Mouse (Mus musculus): Measurements from ENCODE around the gene Tcap. TPM values are rescaled to one million over a fixed set of nuclear protein-coding genes. Genes with fewer than 3 reads are reported as not detected.

The Tcap gene
- 1,000 to 10,000 TPM; 2,256 to 3,626 TPM for total RNA-seq (2021)
- long read RNA-seq, experiment 1, transcript Tcap-201 (2 exons, 948 nt): major isoform, 7,562 of 8,083 reads
- long read RNA-seq, experiment 1, partial matches to known transcripts: 0 of 8,083 reads
- long read RNA-seq, experiment 1, other reads (novel, unspliced or antisense): 521 of 8,083 reads
- long read RNA-seq, experiment 2, transcript Tcap-201 (2 exons, 948 nt): major isoform, 12,546 of 13,189 reads
- long read RNA-seq, experiment 2, partial matches to known transcripts: 0 of 13,189 reads
- long read RNA-seq, experiment 2, other reads (novel, unspliced or antisense): 643 of 13,189 reads

DNA sequence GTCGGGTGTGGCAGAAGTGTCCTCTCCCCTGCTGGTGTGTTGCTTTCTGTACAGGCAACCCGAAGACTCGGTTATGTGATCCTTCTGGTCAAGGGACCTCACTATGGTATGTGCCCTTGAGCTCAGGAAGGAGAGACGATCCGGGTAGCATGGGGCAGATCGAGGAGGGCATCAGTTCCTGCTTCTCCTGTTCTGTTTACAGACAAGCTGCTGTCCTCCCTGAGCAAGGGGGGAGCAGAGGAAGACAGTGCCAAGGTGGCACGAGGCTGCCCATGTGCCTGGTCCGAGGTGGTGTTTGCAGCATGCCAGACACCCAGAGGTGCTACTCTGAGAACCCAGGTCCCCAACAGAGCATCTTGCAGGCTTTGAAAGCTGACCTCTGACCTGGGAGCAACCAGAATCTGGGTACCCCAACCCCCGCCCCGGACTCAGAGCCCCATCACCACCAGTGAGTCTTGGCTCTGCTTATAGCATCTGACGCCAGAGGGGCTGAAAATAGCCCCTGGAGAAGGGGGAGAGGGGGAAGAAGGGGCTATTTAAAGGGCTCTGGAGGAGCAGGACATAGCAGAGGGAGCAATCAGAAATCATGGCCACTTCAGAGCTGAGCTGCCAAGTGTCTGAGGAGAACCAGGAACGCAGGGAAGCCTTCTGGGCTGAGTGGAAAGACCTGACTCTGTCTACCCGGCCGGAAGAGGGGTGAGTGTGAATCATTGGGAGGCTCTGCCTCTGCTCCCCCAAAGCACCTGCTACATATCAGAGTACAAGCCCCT, at the start of gene Tcap:
TSS of gene Tcap (plus strand) at position 551 of the 770 bp plus-strand sequence.
- DNase-seq: peak; percentile 84

DNA sequence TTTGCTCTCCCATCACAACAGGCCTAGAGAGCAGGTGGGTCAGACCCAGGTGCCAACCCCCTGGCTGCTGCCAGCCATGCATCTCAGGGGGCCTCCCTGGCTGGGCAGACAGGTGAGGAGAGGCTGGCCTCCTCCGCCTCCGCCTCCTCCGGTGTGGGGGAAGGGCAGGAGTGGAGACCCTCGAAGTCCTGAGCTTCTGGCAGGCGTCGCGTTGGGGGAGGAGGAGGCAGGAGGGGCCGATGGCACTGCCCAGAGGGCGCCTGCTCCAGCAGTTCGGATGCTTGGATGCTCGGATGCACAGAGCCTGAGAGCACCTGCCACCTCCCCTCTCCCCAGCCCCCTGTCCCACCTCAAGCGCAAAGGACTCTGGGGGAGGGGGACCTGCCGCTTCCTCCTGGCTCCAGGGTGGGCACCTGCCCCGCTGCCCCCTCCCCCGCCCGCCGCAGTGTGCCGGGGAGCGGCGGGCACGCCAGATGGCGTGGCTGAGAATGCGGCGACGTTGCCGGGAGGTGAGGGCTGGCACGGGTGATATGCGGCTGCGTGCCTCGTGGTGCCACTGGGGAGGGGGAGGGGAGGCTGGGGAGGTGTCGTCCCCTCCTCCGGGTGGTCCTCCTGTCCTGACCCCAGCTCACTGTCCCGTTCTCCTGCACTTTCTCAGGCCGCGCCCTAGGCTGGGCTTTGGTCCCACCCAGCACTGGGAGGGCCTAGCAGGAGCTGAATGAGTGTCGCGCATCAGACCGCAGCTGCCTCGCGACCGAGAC, 49.5 kb upstream of the Tcap start:
- no peak for DNase-seq

GRCm38 (mm10) chr11:98335250-98335649, 48.4 kb upstream of the Tcap start:
- no peak for DNase-seq

DNA sequence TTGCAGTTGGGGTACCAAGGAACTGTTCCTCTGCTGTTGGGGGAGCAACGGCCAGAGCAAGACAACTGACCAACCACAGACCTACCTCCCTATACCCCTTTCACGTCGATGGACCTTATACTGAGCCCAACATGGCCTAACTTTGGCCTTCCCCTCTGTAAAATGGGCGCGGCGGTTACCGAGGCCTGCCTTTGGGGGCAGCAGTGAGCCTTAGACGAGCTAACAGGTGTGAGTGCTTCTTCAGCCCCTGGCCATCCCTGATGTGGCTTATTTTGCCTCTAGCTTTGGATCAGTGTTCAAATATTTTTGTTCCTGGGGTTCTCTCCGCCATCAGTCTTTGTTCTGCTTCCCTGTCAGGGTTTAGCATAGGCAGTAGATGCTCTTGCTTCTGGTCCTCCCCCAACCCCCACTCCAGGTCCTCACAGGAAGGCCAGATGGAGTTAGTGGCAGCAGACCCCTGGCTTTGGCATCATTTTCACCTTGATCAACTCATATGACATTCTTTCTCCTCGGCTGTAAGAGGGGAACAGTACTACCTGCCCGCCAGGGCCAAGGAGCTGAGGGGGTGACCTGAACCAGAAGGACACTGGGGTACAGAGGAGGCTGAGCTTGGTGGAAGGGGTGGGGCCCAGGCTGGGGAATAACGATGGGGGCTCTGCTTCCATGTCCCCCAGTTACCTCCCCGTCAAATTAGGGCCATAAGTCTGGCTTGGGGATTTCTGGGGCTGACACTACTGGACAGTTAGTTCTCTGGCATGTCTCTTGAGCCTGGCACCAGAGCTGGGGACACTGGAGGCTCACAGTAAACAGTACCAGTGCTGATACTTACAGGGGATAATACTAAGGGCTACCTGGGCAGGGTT, 47.1 kb upstream of the Tcap start:
- DNase-seq: no peak

DNA sequence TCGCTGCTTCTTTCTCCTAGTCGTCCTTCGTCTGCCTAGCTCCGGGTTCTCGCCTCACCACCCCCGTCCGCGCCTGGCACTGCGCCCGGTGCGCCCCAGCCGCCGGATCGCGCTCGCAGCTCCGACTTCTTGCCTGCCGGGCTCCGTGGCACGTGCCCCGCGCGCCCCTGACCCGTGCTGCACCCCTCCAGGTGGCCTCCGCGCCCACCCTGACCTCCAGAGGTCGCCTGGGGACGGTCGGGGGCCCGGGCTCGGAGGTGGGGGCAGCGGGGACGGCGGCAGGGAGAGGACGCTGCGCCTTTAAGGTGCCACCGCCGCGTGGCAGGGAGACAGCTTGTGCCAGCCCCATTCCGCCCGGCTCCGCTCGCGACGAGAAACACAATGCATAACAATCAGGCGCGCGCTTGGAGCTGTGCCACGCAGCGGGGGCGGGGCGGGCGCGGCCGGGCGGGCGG, 45.1 kb upstream of the Tcap start:
- peak; percentile 34 for DNase-seq

DNA sequence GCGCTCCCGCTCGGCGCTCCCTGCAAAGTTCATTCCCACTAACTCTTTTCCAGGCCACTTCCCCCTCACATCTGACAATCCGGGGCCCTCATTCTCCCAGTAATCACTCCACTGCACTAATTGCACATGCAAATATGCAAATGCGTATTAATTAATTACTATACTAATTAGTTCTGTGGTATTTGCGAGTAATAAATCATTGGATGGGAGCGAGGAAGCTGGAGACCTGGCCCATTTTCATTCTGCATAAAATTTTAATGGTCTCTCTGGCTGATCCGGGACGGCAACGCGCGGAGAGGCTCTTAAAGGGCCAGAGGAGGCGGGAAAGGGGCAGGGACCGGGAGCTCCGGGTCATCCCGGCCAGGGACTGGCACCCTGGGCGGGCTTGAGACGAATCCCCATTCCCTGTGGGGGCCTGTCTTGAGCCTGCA, 44.5 kb upstream of the Tcap start:
- no peak for DNase-seq

DNA sequence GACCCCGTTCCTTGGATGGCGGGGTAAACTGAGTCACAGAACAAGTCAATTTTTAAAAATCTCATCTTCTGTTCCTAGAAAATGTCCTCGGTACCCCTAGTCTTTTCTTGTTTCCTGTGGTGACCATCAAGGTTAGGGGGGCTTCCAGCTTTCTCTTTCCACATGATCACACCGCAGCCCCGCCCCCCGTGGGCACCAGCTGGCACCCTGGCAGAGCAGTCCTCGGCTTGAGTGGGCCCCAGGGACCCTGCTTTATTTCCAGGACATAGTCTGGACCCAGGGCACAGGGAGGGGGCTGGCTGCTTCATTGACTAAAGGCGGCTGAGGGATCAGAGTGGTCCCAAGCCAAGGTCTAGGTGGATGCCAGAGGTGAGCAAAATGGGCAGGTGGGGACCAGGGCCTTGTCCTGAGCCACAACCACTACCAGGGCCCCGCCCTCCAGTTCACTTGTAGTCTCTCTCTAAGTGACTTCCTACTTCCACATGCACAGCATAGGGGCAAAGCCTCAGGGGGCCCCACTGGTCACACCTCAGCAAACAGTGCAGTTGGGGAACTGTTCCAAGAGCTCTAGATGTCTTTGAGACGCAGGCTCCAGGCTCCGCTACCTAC, 43.8 kb upstream of the Tcap start:
- no peak for DNase-seq

DNA sequence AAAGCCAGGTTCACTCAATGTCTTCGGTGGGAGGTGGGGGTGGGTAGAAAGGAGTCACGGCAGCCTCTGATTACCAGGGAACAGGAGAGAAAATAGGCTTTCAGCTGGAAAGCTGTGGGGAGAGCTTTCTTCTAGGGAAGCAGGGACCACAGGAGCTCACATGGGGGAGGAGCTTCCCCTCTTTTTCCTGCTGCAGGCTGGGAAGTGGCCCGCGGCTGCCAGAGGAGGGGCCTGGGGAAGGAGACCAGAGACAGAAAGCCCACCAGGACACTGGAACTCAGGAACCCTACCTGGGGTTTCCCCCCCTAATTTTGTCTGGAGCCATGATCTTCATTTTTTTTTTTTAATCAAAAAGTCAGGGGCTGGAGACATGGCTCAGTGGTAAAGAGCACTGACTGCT, 43.0 kb upstream of the Tcap start:
- no peak for DNase-seq

DNA sequence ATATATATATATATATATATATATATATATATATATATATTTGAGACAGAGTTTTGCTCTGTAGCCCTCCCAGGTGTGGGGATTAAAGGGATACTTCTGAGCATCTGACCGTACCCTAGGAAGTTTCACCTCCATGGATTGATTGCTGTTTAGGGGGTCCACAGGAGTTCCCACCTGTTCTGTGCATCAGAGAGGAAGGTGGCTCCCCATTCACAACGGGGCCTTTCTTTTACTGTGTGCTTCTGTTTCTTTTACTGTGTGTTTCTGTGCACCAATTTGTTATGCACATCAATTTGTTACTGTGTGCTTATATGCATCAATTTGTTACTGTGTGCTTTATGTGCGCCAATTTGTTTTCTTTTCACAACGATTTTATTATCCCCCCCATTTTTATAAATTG, 42.4 kb upstream of the Tcap start:
- no peak for DNase-seq

- peak; percentile 78 for DNase-seq
Measured at GRCm38 (mm10) chr11:98342000-98342945, 41.3 kb upstream of the Tcap start.

GRCm38 (mm10) chr11:98345253-98345652, 38.4 kb upstream of the Tcap start:
- DNase-seq: peak; percentile 52

- no peak for DNase-seq
Measured at GRCm38 (mm10) chr11:98346168-98346567, 37.4 kb upstream of the Tcap start.

- DNase-seq: no peak
Measured at GRCm38 (mm10) chr11:98347385-98348082, 36.1 kb upstream of the Tcap start.

DNA sequence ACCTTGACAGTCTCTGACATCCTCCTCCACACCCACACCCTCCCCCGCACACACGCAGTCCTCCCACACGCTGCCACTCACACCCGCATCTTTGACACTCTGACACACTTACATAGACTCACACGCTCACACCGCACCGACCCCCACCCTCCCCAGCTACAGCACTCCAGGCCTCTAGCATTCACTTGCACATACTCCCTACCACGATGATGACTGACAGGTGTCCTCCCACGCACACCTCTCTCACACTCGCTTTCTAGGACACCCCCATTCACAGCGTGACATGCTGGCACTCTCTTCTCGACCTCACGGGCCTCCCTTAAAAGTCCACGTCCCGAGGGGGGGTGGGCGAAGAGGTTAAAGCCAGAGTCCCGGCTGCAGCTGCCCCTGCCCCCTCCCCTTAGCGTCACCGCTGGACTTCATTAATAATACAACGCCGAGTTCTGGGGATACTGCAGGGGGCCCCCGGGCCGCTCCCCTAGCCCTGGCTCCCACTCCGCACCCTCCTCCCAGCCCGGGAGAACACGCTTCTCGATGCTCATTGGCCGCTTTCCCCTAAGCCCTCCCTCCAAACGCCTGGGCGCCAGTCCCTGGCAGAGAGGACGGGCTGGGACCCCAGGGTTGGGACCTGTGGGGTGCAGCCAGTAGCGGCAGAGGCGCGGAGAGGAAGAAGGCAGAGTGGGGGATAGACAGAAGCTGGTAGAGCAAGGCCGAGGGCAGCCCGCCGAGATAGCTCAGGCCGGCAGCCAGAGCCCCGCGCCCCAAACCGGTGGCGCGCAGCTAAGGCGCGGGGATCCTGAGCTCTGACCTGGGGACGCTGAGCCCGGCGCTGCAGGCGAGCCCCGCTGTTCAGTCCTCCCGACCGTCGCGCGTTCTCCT, 35.3 kb upstream of the Tcap start, which contains the start of gene Ppp1r1b:
TSS of gene Ppp1r1b (plus strand) at position 322 of the 879 bp plus-strand sequence.
- DNase-seq: peak; percentile 39

GRCm38 (mm10) chr11:98349308-98349707, 34.3 kb upstream of the Tcap start:
- no peak for DNase-seq

- no peak for DNase-seq
Measured at GRCm38 (mm10) chr11:98352272-98352990, 31.2 kb upstream of the Tcap start.

DNA sequence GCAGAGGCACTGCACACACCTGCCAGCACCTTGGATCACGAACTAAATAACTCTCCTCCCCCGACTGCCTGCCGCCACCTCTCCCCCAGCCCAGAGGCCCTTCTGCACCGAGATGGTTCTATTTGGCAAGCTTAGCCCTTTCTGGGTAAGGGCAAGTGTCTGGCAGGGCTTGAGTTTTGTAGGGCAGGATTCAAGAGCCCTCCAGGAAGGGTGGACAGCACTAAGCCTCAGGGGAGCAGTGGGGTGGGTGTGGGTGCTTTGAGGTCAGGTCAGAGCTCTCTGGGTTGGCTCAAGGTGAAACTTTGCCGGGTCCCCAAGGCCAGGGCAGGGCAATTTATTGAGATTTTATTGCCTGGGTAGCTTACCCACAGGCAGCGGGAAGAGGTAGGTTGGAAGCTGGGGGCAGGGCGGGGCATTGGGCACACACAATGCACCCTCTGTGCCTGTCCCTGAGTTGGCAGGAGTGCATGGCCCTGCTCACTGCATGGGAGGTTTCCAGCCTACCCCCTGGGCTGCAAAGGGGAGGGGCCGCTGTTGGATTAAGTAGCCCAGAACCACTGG, 29.9 kb upstream of the Tcap start:
- DNase-seq: no peak

Data from gastrocnemius, postnatal 25 days (tissue).